Mouse (Mus musculus): Measurements from ENCODE around the gene Btbd3.

Btbd3 gene

DNA sequence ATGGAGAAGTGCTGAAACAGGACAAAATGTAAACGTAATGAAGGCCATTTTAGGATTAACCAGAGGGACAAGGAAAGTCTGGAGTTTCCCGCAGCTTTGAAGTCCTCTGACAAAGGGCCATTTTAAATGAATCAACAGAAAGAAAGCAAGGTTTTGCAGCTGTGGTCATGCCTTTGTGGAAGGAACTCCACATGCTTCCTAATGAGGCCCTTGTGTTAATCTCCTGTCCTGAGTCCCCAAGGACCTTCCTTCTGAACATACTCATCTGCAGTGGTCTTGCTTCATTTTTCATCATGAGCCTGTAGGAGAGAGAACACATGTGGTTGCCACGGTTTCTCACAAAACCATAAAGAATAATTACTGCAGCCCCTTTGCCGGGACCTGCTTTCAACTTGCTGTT, 275.6 kb downstream of the Btbd3 start:
- no peak for DNase-seq (ENCODE audit: low read depth)

GRCm38 (mm10) chr2:138539655-138540054, 283.3 kb downstream of the Btbd3 start:
- peak; percentile 4 for DNase-seq (ENCODE audit: low read depth)

- DNase-seq (ENCODE audit: low read depth), result no peak
These were observed 292.6 kb downstream of the Btbd3 start for GRCm38 (mm10) chr2:138548990-138549389.

DNA sequence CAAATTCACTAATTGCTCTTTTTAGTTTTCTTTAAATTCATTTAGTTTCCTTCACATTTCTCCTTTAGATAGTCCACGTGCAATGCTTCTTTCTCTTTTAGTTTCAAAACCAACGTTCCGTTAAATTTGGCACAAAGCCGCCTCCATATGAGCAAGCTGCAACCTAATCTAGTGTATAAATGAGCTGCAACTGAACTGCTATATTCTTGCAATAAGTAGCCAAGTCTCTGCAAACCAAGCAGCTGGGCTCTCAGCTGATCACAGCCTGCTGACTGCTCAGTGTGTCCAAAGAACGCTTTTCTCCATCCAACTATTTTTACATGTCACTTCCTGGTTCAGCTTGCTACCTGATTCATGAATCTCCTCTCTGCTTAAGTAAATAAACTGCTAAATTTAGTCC, 295.2 kb downstream of the Btbd3 start:
- DNase-seq (ENCODE audit: low read depth), result no peak

DNA sequence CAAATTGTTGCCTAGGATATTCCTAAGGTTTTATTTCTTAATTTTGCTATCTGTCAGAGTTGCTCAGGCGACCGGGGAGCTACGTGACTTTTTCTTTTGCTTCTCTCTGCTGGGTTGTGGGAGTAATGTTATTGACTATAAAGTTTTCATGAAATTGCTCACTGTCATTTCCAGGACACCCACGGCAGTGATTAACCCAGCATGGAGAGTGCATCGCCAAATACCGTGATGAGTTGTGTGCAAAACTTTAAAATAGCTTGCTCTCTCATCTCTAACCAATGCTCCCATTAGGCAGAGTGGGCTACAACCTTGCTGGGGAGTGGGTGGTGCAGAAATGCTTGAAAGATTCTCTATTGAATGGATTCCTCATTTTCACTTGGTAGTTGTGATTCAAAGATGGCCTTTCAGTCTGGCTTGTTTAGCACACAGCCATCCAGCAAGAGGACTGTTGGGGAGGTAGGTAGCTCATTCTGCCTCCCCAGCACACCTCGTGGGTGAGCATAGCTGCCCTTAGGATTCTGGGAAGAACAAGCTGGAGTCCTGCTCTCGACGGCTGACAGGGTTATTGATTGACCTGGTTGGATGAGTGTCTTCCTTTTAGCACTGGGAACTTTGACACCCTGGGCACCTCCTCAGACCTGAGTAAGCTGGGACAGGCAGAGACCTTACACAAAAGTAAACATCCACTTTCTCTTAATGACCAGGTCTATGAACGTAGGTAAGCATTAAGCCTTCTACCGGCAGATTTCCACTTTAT, 298.9 kb downstream of the Btbd3 start:
- no peak for DNase-seq (ENCODE audit: low read depth)

DNA sequence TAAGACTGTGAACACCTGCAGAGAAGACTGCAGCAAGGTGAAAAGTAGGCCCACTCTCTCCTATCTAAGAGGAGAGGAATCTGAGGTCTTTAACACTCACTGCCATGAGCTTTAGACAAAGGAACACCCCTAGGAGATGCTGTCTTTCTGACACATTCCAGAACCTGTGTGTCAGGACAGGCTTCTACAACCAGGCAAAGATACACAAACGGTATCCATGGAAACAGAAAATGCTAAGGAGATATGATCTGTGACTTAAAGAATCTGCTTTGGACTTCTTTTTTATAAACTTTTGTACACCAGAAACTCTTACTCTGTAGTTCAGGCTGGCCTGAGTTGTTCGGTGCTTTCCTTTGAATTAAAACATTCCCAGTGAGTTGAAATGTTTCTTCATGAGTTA, 329.6 kb downstream of the Btbd3 start:
- DNase-seq (ENCODE audit: low read depth), result no peak

GRCm38 (mm10) chr2:138587335-138587734, 331.0 kb downstream of the Btbd3 start:
- no peak for DNase-seq (ENCODE audit: low read depth)

DNA sequence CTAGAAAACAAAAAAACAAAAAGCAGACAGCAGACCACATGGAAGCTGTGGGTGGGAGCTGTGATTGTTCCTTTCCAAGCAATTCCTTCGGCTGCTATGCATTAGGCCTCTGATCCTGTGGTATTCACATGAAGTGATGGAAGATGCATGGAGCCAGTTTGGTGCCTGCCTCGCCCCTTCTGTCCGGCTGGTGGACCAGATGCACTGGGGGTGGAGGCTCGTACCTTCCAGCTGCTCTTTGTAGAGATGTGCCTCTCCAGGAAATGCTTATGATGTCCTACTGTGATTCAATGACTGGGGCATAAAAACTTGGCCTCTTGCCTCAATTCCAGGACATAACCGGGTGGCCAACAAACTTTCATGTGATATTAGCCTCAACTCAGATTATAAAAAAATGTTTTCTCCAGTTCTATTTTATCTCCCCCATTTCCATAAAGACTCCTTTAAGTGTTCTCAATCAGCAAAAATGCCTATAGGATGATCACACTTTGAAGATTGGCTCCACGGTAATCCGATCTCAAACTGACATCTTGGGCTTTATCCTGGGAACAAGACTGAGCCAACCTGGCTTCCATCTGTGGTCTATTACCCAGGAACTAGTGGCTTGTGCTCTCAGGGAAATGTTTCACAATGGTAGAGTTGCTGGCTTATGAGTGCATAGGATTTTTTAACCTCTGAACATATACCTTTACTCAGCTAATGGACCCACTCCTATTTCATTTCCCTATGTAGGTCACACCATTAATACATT, 331.6 kb downstream of the Btbd3 start:
- DNase-seq (ENCODE audit: low read depth), result no peak

DNA sequence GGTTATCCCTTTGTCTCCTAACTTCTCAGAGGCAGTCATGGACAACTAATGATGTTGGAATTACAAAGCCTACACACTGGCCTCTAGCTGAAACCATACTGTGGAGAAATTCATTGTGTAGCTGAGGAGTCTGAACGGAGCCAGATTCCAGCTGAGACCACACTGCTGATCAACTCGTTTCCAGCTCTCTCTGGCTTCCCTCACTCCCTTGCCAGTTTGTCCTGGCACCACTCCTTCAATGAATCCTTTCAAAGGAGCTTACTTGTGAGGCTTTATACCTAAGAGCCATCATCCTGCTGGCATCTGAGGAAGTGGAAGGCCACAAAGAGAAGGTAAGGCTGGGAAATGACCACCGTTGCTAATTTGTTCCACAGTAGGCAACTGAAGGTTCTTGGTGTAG, 332.7 kb downstream of the Btbd3 start:
- no peak for DNase-seq (ENCODE audit: low read depth)

GRCm38 (mm10) chr2:138590307-138590706, 333.9 kb downstream of the Btbd3 start:
- no peak for DNase-seq (ENCODE audit: low read depth)

DNA sequence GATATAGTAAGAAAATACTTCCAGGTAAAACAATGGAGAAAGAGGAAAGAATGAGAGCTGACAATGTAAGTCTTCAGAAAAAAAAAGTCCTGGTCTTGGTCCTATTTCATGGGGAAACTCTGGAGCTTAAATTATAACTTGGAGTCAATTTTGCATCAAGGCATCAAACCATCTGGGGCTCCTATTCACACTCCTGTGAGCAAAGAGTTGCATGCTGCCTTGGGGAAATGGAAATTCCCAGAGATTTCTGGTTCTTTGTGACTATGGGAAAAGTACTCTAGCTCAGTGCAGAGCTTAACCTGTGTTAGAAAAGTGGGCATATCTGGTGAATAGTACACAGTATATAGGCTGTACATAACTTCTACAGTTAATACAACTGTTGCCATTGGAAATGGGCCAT, 356.0 kb downstream of the Btbd3 start:
- DNase-seq (ENCODE audit: low read depth), result no peak

GRCm38 (mm10) chr2:138617501-138617900, 361.1 kb downstream of the Btbd3 start:
- no peak for DNase-seq (ENCODE audit: low read depth)

All from 416B (cell line).